Mouse (Mus musculus) CH12.LX (cell line): Measurements from ENCODE around the gene Endou. TPM values are rescaled to one million over a fixed set of nuclear protein-coding genes. Genes with fewer than 3 reads are reported as not detected.
A peak's percentile ranks its signal among the peaks of the same experiment; 100 is the strongest.

Experiments
- DNase-seq: peaks from one replicate; pipeline ENCODE4 v3.0.0-alpha.2; 2013; ENCODE audit errors: extremely low read depth
- H3K27ac ChIP-seq: 2 replicates; pipeline ENCODE4 v1.5.1; 2012; ENCODE audit warnings: low read depth, mild to moderate bottlenecking, control low read depth, moderate library complexity; ENCODE audit not compliant: insufficient read depth
- H3K27me3 ChIP-seq: replicated peaks from 2 replicates; pipeline ENCODE3; 2012; ENCODE audit warnings: inconsistent platforms
- H3K36me3 ChIP-seq, 2 experiments: replicated peaks in 1 of 2; 2 replicates each; pipeline versions ENCODE3 to v1.6.1; 2012; ENCODE audit warnings: inconsistent platforms in 1 of 2, low read length in 1 of 2, mild to moderate bottlenecking in 1 of 2, mixed read lengths in 1 of 2, moderate library complexity in 1 of 2; ENCODE audit not compliant: control insufficient read depth in 1 of 2, insufficient read depth in 1 of 2
- H3K4me1 ChIP-seq, 2 experiments: 2 replicates each; pipeline ENCODE4 v1.6.1; 2012; ENCODE audit warnings: inconsistent platforms in 1 of 2, moderate library complexity in 1 of 2; ENCODE audit not compliant: insufficient read depth in 2 of 2, control insufficient read depth in 1 of 2
- H3K4me2 ChIP-seq: 2 replicates; pipeline ENCODE4 v1.6.1; 2012; ENCODE audit warnings: low read depth, mild to moderate bottlenecking, control low read depth; ENCODE audit not compliant: poor library complexity, insufficient read depth, severe bottlenecking
- H3K4me3 ChIP-seq, 3 experiments: fragments of 150-350 bp in 1 of 3; sonication (generic) in 1 of 3; replicated peaks in 1 of 3; 2 replicates each; pipeline versions ENCODE3 to v1.5.1; 2011 to 2012; ENCODE audit warnings: low read depth in 2 of 3, low read length in 2 of 3, mild to moderate bottlenecking in 2 of 3, moderate library complexity in 2 of 3, control low read depth in 1 of 3, improper control_type of control experiment in 1 of 3, inconsistent platforms in 1 of 3, mixed read lengths in 1 of 3; ENCODE audit not compliant: poor library complexity in 1 of 3
- H3K79me2 ChIP-seq: replicated peaks from 2 replicates; pipeline ENCODE4 v1.6.1; 2012; ENCODE audit warnings: mild to moderate bottlenecking, moderate library complexity; ENCODE audit not compliant: control insufficient read depth, poor library complexity, insufficient read depth, severe bottlenecking; ENCODE audit errors: extremely low read depth
- H3K9ac ChIP-seq: 2 replicates; pipeline ENCODE4 v1.6.1; 2012; ENCODE audit warnings: low read depth, mild to moderate bottlenecking, control low read depth, moderate library complexity; ENCODE audit not compliant: insufficient read depth
- H3K9me3 ChIP-seq: replicated peaks from 2 replicates; pipeline ENCODE3; 2012; ENCODE audit warnings: low read length, inconsistent platforms, mixed read lengths
- BHLHE40 ChIP-seq: IDR thresholded peaks from 2 replicates; pipeline ENCODE4 v1.6.1; 2011; ENCODE audit warnings: mild to moderate bottlenecking, low read depth, low read length, improper control_type of control experiment
- CHD2 ChIP-seq: IDR thresholded peaks from 2 replicates; pipeline ENCODE4 v1.6.1; 2011; ENCODE audit warnings: low read length, improper control_type of control experiment
- CTCF ChIP-seq, 2 experiments: IDR thresholded peaks in 1 of 2; conservative IDR thresholded peaks in 1 of 2; 2 replicates each; pipeline ENCODE4 v1.5.1; 2011 to 2012; ENCODE audit warnings: low read depth in 2 of 2, low read length in 2 of 2, improper control_type of control experiment in 1 of 2, inconsistent platforms in 1 of 2, mild to moderate bottlenecking in 1 of 2, moderate library complexity in 1 of 2
- E2F4 ChIP-seq: IDR thresholded peaks from 2 replicates; pipeline ENCODE4 v1.6.1; 2011; ENCODE audit warnings: low read depth, low read length, improper control_type of control experiment; ENCODE audit not compliant: insufficient replicate concordance
- ELF1 ChIP-seq: IDR thresholded peaks from 2 replicates; pipeline ENCODE4 v1.6.1; 2014; ENCODE audit warnings: low read depth, mild to moderate bottlenecking, inconsistent platforms, low read length, improper control_type of control experiment
- EP300 ChIP-seq: IDR thresholded peaks from 2 replicates; pipeline ENCODE4 v1.6.1; 2011; ENCODE audit warnings: low read length, improper control_type of control experiment
- ETS1 ChIP-seq: conservative IDR thresholded peaks from 2 replicates; pipeline ENCODE4 v1.6.1; 2012; ENCODE audit warnings: low read depth, mild to moderate bottlenecking, inconsistent platforms, low read length, improper control_type of control experiment, moderate library complexity
- GABPA ChIP-seq: IDR thresholded peaks from 2 replicates; pipeline ENCODE4 v1.6.1; 2012; ENCODE audit warnings: low read depth, low read length, improper control_type of control experiment, inconsistent platforms; ENCODE audit not compliant: insufficient replicate concordance
- HCFC1 ChIP-seq: IDR thresholded peaks from 2 replicates; pipeline ENCODE4 v1.6.1; 2012; ENCODE audit warnings: low read depth, mild to moderate bottlenecking, inconsistent platforms, low read length, improper control_type of control experiment
- IRF4 ChIP-seq: IDR thresholded peaks from 2 replicates; pipeline ENCODE4 v1.6.1; 2014; ENCODE audit warnings: low read depth, mild to moderate bottlenecking, inconsistent platforms, low read length, improper control_type of control experiment
- JUN ChIP-seq: IDR thresholded peaks from 2 replicates; pipeline ENCODE4 v1.6.1; 2011; ENCODE audit warnings: low read depth, mild to moderate bottlenecking, low read length, improper control_type of control experiment, moderate library complexity; ENCODE audit not compliant: insufficient read depth
- JUND ChIP-seq: conservative IDR thresholded peaks from 2 replicates; pipeline ENCODE4 v1.6.1; 2011; ENCODE audit warnings: low read depth, low read length, improper control_type of control experiment
- KAT2A ChIP-seq: IDR thresholded peaks from 2 replicates; pipeline ENCODE4 v1.6.1; 2012; ENCODE audit warnings: low read length, improper control_type of control experiment, inconsistent platforms; ENCODE audit not compliant: insufficient replicate concordance
- MAFK ChIP-seq: IDR thresholded peaks from 2 replicates; pipeline ENCODE4 v1.6.1; 2011; ENCODE audit warnings: low read length, improper control_type of control experiment; ENCODE audit not compliant: insufficient replicate concordance
- MAZ ChIP-seq: IDR thresholded peaks from 2 replicates; pipeline ENCODE4 v1.6.1; 2012; ENCODE audit warnings: low read depth, mild to moderate bottlenecking, inconsistent platforms, low read length, improper control_type of control experiment, moderate library complexity
- MEF2A ChIP-seq: IDR thresholded peaks from 2 replicates; pipeline ENCODE4 v1.6.1; 2014; ENCODE audit warnings: low read depth, mild to moderate bottlenecking, inconsistent platforms, low read length, improper control_type of control experiment, borderline replicate concordance
- MXI1 ChIP-seq: IDR thresholded peaks from 2 replicates; pipeline ENCODE4 v1.6.1; 2011; ENCODE audit warnings: mild to moderate bottlenecking, low read depth, low read length, improper control_type of control experiment
- MYC ChIP-seq: IDR thresholded peaks from 2 replicates; pipeline ENCODE4 v1.6.1; 2011; ENCODE audit warnings: low read depth, mild to moderate bottlenecking, improper control_type of control experiment, low read length
- NELFE ChIP-seq: IDR thresholded peaks from 2 replicates; pipeline ENCODE4 v1.6.1; 2011; ENCODE audit warnings: low read depth, low read length, improper control_type of control experiment
- NRF1 ChIP-seq: IDR thresholded peaks from 2 replicates; pipeline ENCODE4 v1.6.1; 2014; ENCODE audit warnings: low read depth, mild to moderate bottlenecking, inconsistent platforms, low read length, improper control_type of control experiment, moderate library complexity
- POLR2A ChIP-seq: IDR thresholded peaks from 2 replicates; pipeline ENCODE4 v1.6.1; 2011; ENCODE audit warnings: low read depth, mild to moderate bottlenecking, improper control_type of control experiment, low read length
- POLR2AphosphoS2 ChIP-seq: IDR thresholded peaks from 2 replicates; pipeline ENCODE4 v1.6.1; 2011; ENCODE audit warnings: low read depth, low read length, improper control_type of control experiment
- RAD21 ChIP-seq: IDR thresholded peaks from 2 replicates; pipeline ENCODE4 v1.6.1; 2011; ENCODE audit warnings: low read depth, mild to moderate bottlenecking, low read length, improper control_type of control experiment, moderate library complexity
- RCOR1 ChIP-seq: conservative IDR thresholded peaks from 2 replicates; pipeline ENCODE4 v1.6.1; 2012; ENCODE audit warnings: low read depth, mild to moderate bottlenecking, inconsistent platforms, low read length, improper control_type of control experiment
- SIN3A ChIP-seq: IDR thresholded peaks from 2 replicates; pipeline ENCODE4 v1.6.1; 2012; ENCODE audit warnings: low read length, improper control_type of control experiment, inconsistent platforms
- SMC3 ChIP-seq: IDR thresholded peaks from 2 replicates; pipeline ENCODE4 v1.6.1; 2011; ENCODE audit warnings: low read depth, low read length, improper control_type of control experiment
- TBP ChIP-seq: conservative IDR thresholded peaks from 2 replicates; pipeline ENCODE4 v1.6.1; 2011; ENCODE audit warnings: low read depth, low read length, improper control_type of control experiment
- TCF12 ChIP-seq: IDR thresholded peaks from 2 replicates; pipeline ENCODE4 v1.6.1; 2014; ENCODE audit warnings: low read depth, mild to moderate bottlenecking, inconsistent platforms, low read length, improper control_type of control experiment
- UBTF ChIP-seq: IDR thresholded peaks from 2 replicates; pipeline ENCODE4 v1.6.1; 2012; ENCODE audit warnings: low read depth, mild to moderate bottlenecking, inconsistent platforms, low read length, improper control_type of control experiment, moderate library complexity
- USF1 ChIP-seq: IDR thresholded peaks from 2 replicates; pipeline ENCODE4 v1.6.1; 2014; ENCODE audit warnings: low read depth, mild to moderate bottlenecking, inconsistent platforms, low read length, improper control_type of control experiment
- USF2 ChIP-seq: conservative IDR thresholded peaks from 2 replicates; pipeline ENCODE4 v1.6.1; 2011; ENCODE audit warnings: low read depth, low read length, improper control_type of control experiment
- ZKSCAN1 ChIP-seq: IDR thresholded peaks from 2 replicates; pipeline ENCODE4 v1.6.1; 2012; ENCODE audit warnings: low read depth, inconsistent platforms, low read length, improper control_type of control experiment, borderline replicate concordance
- ZMIZ1 ChIP-seq: IDR thresholded peaks from 2 replicates; pipeline ENCODE4 v1.6.1; 2012; ENCODE audit warnings: low read depth, mild to moderate bottlenecking, inconsistent platforms, low read length, improper control_type of control experiment
- ZNF384 ChIP-seq: IDR thresholded peaks from 2 replicates; pipeline ENCODE4 v1.6.1; 2012; ENCODE audit warnings: low read depth, low read length, improper control_type of control experiment, inconsistent platforms
- dilution Hi-C: fragments of 300-500 bp; cut with MboI; formaldehyde crosslinking; loops from 2 replicates; pipeline ENCODE4 v1.14.3; 2020; ENCODE audit warnings: low sequenced_read_pairs; ENCODE audit not compliant: extremely low pct_unique_long_range_greater_than_20kb, extremely low pct_ligation_motif_present
- in situ Hi-C: fragments of 300-500 bp; cut with MboI; formaldehyde crosslinking; loops from 3 replicates; pipeline ENCODE4 v1.14.3; 2019; ENCODE audit warnings: low sequenced_read_pairs, low pct_ligation_motif_present, low pct_unique_long_range_greater_than_20kb, mixed read lengths
- polyA plus RNA-seq: library from polyadenylated mRNA; unstranded; fragments of >175 nt; gene quantifications from 2 replicates; pipeline ENCODE4 v1.2.1, GENCODE M21; 2012; ENCODE audit warnings: low read depth; ENCODE audit not compliant: insufficient read length
- total RNA-seq, 2 experiments: library from RNA; depleted of rRNA; stranded (reverse); fragments of 300-350 nt in 1 of 2; fragments of >200 nt in 1 of 2; gene quantifications; 2 replicates each; pipeline ENCODE4 v1.2.3; 2012 to 2014

Endou gene
- total and polyA plus RNA-seq, 3 experiments = 49.5 to 66.9 (median 64.0) TPM

GRCm38 (mm10) chr15:97744930-97745329 is 13.8 kb upstream of the Endou start (continued):
- peak; percentile 17; the same call in 1 of the 2 replicates for TF ChIP-seq JUN
- TF ChIP-seq TBP = no peak
- no peak for TF ChIP-seq E2F4
- TF ChIP-seq POLR2A = peak; percentile 36
- TF ChIP-seq SIN3A = peak; percentile 81
- TF ChIP-seq JUND = no peak
- TF ChIP-seq UBTF = 0 out of 2 replicates have a peak, but pooled peaks have one; percentile 3
- no peak; the same call in none of the 2 replicates for TF ChIP-seq RAD21
- peak; percentile 80 for TF ChIP-seq NRF1
- TF ChIP-seq MYC = peak; percentile 81; the same call in 1 of the 2 replicates
- TF ChIP-seq POLR2AphosphoS2 = no peak
- TF ChIP-seq MXI1 = peak; percentile 70
- TF ChIP-seq CHD2 = no peak; the same call in 1 of the 2 replicates
- no peak; the same call in none of the 2 replicates for TF ChIP-seq EP300
- no peak for TF ChIP-seq KAT2A

- peaks cover 45 to 61% of the 10 kb centered on the region in 2 experiments for H3K4me1 ChIP-seq
- dilution Hi-C loops = no loop called here
- H3K27ac ChIP-seq = peak overlapping the region; percentile 99
- TF ChIP-seq GABPA = no peak
- 0 out of 2 replicates have a peak, but pooled peaks have one; percentile 18 for TF ChIP-seq UBTF
- TF ChIP-seq RAD21 = no peak
- TF ChIP-seq RCOR1 = no peak
- TF ChIP-seq MAZ = 0 out of 2 replicates have a peak, but pooled peaks have one; percentile 20
- no peak for TF ChIP-seq HCFC1
- no peak for TF ChIP-seq USF1
- no peak for TF ChIP-seq ZKSCAN1
- no peak for TF ChIP-seq BHLHE40
- peak; percentile 44; the same call in 1 of the 2 replicates for TF ChIP-seq ZMIZ1
- TF ChIP-seq POLR2AphosphoS2 = no peak
- peak; percentile 50; the same call in 1 of the 2 replicates for TF ChIP-seq TCF12
- TF ChIP-seq IRF4 = no peak; the same call in 1 of the 2 replicates
- TF ChIP-seq KAT2A = no peak
- TF ChIP-seq MAFK = no peak
- no peak for TF ChIP-seq ZNF384
- no peak for TF ChIP-seq SIN3A
- peak; percentile 70 for TF ChIP-seq ETS1
- no peak for TF ChIP-seq EP300
- TF ChIP-seq MEF2A = no peak; the same call in 1 of the 2 replicates
- TF ChIP-seq MYC = no peak
- no peak for TF ChIP-seq E2F4
- no peak for TF ChIP-seq JUND
- TF ChIP-seq NRF1 = no peak
- TF ChIP-seq ELF1 = no peak
- TF ChIP-seq POLR2A = no peak
- TF ChIP-seq NELFE = no peak; the same call in 1 of the 2 replicates
- TF ChIP-seq CHD2 = peak; percentile 44; the same call in 1 of the 2 replicates
- TF ChIP-seq USF2 = no peak
- no peak for TF ChIP-seq SMC3
- TF ChIP-seq CTCF (conservative IDR thresholded peaks at IDR 0.05 in 1 of 2, IDR thresholded peaks at IDR 0.05 in 1 of 2; ENCODE audit: low read depth in 2 of 2, low read length in 2 of 2) = no peak
- no peak for TF ChIP-seq TBP
These were observed 12.9 kb upstream of the Endou start for GRCm38 (mm10) chr15:97743961-97744525.

More at GRCm38 (mm10) chr15:97743961-97744525, 12.9 kb upstream of the Endou start:
- Histone ChIP-seq H3K27me3 (no peaks in the 10 kb centered on the region), H3K79me2 (peaks cover under 1% of the 10 kb centered on the region; the same call in 1 of the 2 replicates), H3K4me2 (peak overlapping the region; percentile 18; the same call in 1 of the 2 replicates), H3K36me3 (peaks cover 0 to 20% of the 10 kb centered on the region in 2 experiments), H3K4me3 (peak overlapping the region in 1 of 3 experiments; percentile 35), H3K9ac (peak overlapping the region; percentile 18; the same call in 1 of the 2 replicates), H3K9me3 (no peaks in the 10 kb centered on the region)
- DNase-seq = peak; percentile 78
- in situ Hi-C loops = no loop called here
